Mouse (Mus musculus) liver, adult (tissue): ENCODE measurements around the gene 5530401A14Rik.

ENCODE experiments used
- GATA4 ChIP-seq: IDR thresholded peaks from 2 replicates; pipeline ENCODE4 v1.6.1; 2014; ENCODE audit warnings: mild to moderate bottlenecking, low read length; ENCODE audit not compliant: insufficient replicate concordance

The 5530401A14Rik gene

GRCm38 (mm10) chr11:81908760-81909159 is 48.3 kb downstream of the 5530401A14Rik start:
- TF ChIP-seq GATA4, result no peak

DNA sequence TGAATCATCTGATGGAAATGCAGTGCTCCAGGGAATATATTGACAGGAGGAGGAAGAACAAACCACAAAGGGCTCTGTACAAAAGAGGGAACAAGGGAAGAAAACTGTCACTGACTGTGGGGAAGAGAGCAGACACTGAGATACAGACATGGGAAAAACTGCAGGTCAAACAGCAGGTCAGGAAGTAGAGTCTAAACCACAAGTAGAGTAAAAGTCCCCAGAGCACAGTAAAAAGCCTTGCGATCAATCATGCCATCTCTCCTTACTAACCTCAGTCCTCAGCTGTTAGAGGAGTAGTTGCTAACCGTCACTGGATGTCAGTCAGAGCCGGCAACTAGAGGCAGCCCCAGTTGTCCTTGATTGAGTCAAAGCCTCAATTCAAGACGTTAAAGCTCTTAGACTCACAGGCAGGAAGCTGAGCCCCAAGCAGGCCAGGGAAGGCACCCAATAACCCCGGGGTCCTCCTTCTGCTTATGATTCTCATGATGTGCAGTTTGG is 49.0 kb downstream of the 5530401A14Rik start:
- TF ChIP-seq GATA4, result no peak

DNA sequence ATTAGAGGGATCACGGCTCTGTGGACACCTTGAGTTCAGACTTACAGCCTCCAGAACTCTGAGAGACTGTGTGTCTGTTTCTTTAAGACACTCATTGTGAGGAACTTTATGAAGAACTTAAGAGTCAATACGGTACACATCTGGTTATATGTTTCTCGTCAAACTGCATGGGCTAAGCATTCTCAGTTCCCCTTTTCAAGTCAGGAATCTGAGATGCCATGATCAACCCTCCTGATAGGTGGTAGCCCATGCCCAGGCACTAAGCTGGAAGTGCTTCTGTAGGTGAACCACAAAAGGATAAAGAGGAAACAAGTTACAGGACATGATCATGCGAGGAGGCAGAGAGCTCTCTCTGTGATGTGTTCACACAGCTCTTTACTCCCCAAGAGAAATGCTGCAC is 52.6 kb downstream of the 5530401A14Rik start:
- TF ChIP-seq GATA4, result no peak

- no peak for TF ChIP-seq GATA4
Measured at GRCm38 (mm10) chr11:81915501-81915900, 55.0 kb downstream of the 5530401A14Rik start.

DNA sequence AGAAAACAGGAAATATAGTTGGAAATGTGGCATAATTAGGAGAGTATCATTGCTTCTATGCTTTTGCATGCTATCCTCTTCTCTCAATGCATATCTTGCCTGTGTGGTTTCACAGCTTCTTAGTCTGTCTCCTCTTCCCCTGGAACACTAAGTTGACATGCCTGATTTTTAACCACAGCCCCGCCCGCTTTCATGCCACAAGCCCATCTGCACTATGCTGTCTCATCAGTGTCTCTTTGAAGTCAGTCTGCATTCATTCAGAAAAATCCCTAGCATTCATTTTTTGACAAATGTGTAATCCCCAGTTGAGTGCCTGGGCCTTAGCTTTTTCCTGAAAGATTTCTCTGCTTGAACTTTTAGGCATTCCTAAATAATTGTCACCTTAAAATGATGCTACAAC is 62.6 kb downstream of the 5530401A14Rik start:
- no peak for TF ChIP-seq GATA4

GRCm38 (mm10) chr11:81923626-81924025 is 63.2 kb downstream of the 5530401A14Rik start:
- no peak for TF ChIP-seq GATA4

DNA sequence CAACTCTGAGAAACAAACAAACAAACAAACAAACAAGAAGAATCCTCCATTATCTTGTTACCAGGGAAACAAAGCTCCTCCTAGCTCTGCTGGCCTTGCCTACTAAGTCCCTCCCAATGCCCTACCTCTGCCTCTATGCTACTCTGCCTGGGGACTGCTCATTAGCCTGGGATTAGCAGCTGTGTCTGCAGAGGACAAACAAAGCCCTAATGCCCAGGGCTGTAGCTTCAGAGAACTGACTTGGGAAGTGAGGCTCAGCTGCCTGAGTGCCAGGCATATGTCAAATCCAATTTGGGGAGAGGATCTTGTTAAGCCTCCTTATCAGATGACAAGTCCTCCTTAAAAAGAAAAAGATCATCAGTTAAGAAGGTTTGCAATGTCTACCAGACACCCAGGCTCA is 65.9 kb downstream of the 5530401A14Rik start:
- TF ChIP-seq GATA4, result no peak

- TF ChIP-seq GATA4, result no peak
Measured at GRCm38 (mm10) chr11:81937516-81937915, 77.0 kb downstream of the 5530401A14Rik start.

DNA sequence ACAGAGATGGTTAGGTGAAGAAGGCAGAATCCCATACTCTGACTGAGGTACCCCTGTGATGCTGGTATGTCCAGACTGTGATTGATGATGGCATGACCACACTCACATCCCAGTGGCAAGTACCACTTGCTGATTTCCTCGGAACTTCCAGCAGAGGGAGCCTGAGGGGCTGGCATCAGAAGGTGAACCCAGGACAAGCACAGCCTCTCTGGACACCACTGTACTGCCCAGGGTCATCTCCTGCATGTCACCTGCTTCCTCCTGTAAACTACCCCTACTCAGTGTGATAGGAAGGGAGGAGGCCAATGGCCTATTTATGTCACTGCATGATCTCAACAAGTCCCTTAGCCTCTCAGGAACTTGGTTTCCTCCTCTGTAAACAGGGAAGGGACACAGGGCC is 80.5 kb downstream of the 5530401A14Rik start:
- TF ChIP-seq GATA4, result no peak

DNA sequence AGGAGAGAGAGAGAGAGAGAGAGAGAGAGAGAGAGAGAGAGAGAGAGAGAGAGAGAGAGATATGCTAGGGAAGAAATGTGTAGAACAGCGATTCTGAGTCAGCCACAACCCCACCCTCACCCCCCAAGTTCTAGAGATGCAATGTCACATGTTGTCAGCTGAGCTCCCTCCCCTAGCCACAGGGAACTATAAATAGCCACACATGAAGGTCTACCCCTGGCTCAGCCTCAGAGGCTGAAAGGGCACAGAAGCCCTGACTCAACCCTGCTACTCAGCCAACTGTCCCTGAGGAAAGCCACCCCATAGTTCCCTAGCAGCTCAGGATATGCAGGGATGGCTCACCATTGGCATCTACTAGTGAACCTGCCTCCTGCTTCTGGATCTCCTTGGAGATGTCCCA is 81.7 kb downstream of the 5530401A14Rik start:
- no peak for TF ChIP-seq GATA4
